Mouse (Mus musculus): ENCODE results near the gene Gm34653. TPM values are rescaled to one million over a fixed set of nuclear protein-coding genes. Genes with fewer than 3 reads are reported as not detected.

The Gm34653 gene
- polyA plus RNA-seq, 1 experiment = not detected

DNA sequence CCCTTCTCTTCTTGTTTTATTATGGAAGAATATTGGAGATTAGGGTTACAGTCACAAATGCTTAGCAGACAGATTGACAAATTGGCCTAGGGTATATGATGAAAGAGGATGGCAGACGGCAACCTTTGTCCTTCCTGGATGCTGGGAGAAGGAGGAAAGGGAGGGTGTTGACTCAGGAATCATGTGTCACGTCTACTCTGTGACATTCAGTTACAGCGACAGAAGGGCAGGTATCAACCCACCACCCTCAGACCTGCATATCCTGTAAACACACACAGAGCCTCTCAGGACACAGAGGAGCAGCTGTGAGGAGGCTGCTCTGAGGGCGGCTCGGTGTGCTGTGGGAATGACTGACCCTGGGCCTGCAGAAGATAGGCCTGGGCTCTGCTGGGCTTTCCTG is 50.4 kb downstream of the Gm34653 start:
- no peak overlapping the region for H3K27ac ChIP-seq (ENCODE audit: insufficient read depth, low read length)
- TF ChIP-seq CTCF (IDR thresholded peaks at IDR 0.05; ENCODE audit: extremely low read depth, insufficient read depth, insufficient read length, insufficient replicate concordance) = no peak
- TF ChIP-seq POLR2A (IDR thresholded peaks at IDR 0.05; ENCODE audit: low read depth, low read length) = no peak
- WGBS = 81% methylated on average over 5 of the region's 5 CpGs
- no peaks in the 10 kb centered on the region for H3K4me1 ChIP-seq (ENCODE audit: control insufficient read depth, insufficient read depth, insufficient read length)
- no peak for DNase-seq (ENCODE audit: low read depth in 1 of 2, low spot score in 2 of 2)
- no peaks in the 10 kb centered on the region for H3K27me3 ChIP-seq (ENCODE audit: control insufficient read depth, insufficient read depth, low read length)
- H3K4me3 ChIP-seq (ENCODE audit: extremely low read depth, insufficient read depth, insufficient read length) = no peak overlapping the region
- no peaks in the 10 kb centered on the region for H3K36me3 ChIP-seq (ENCODE audit: control insufficient read depth, insufficient read depth, low read length)

DNA sequence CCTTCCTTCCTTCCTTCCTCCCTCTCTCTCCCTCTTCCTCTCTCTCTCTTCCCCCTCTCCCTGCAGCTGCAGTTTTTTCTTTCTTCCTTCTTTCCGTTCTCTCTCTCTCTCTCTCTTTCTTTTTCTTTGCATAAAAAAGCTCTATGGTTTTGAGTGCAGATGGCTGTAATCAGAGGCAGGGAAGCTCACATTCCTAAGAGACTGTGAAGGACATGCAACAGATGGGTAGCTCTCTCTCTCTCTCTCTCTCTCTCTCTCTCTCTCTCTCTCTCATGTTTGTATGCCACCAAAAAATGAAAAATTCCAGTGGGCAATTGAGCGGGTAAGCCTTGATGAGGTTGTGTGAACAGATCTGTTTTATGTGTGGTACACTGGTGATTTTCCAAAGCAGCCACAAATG is 51.4 kb downstream of the Gm34653 start:
- no peak overlapping the region for H3K27ac ChIP-seq (ENCODE audit: insufficient read depth, low read length)
- TF ChIP-seq POLR2A (IDR thresholded peaks at IDR 0.05; ENCODE audit: low read depth, low read length) (no peak), CTCF (IDR thresholded peaks at IDR 0.05; ENCODE audit: extremely low read depth, insufficient read depth, insufficient read length, insufficient replicate concordance) (no peak)
- no peak for DNase-seq (ENCODE audit: low read depth in 1 of 2, low spot score in 2 of 2)
- no peaks in the 10 kb centered on the region for H3K36me3 ChIP-seq (ENCODE audit: control insufficient read depth, insufficient read depth, low read length)
- no peak overlapping the region for H3K4me3 ChIP-seq (ENCODE audit: extremely low read depth, insufficient read depth, insufficient read length)
- H3K4me1 ChIP-seq (ENCODE audit: control insufficient read depth, insufficient read depth, insufficient read length) = no peaks in the 10 kb centered on the region
- no peaks in the 10 kb centered on the region for H3K27me3 ChIP-seq (ENCODE audit: control insufficient read depth, insufficient read depth, low read length)
- WGBS = 77% methylated on average over 2 of the region's 2 CpGs

Other genes starting within 250 kb of the Gm34653 start
- 13.1 and 15.3 TPM in 2 replicates for gene Gapvd1, start 77.8 kb upstream of the Gm34653 start, polyA plus RNA-seq (2012; rRNA removed)
- gene Hspa5, start 61.0 kb upstream of the Gm34653 start, polyA plus RNA-seq (2012; rRNA removed) = 432 and 723 TPM in 2 replicates
- 16.7 and 22.7 TPM in 2 replicates for gene Rabepk, start 33.1 kb upstream of the Gm34653 start, polyA plus RNA-seq (2012; rRNA removed)
- 29.2 and 29.8 TPM in 2 replicates for gene Fbxw2, start 6.7 kb upstream of the Gm34653 start, polyA plus RNA-seq (2012; rRNA removed)
- gene Cutal, start 41.4 kb downstream of the Gm34653 start, polyA plus RNA-seq (2012; rRNA removed) = 0.59 TPM in 1 of 2 replicates, not detected in the other
- gene Psmd5, start 42.0 kb downstream of the Gm34653 start, polyA plus RNA-seq (2012; rRNA removed) = 5.8 and 6.9 TPM in 2 replicates
- 3.7 and 4.7 TPM in 2 replicates for gene Phf19, start 81.0 kb downstream of the Gm34653 start, polyA plus RNA-seq (2012; rRNA removed)
- gene Traf1, start 128.8 kb downstream of the Gm34653 start, polyA plus RNA-seq (2012; rRNA removed) = 64.4 and 72.8 TPM in 2 replicates
- gene Hc, start 228.4 kb downstream of the Gm34653 start, polyA plus RNA-seq (2012; rRNA removed) = not detected in 2 replicates

All from spleen, adult 2 months (tissue).